Mouse (Mus musculus): Measurements from ENCODE around the gene Mcpt9. TPM values are rescaled to one million over a fixed set of nuclear protein-coding genes. Genes with fewer than 3 reads are reported as not detected.
"Not testable (repeated sequence)": the region's sequence is repeated elsewhere in the genome, so short reads cannot be mapped to it uniquely, and the experiment has no call there.

Gene Mcpt9
- polyA plus RNA-seq, 1 experiment from 2014 or later, result not detected

- Histone ChIP-seq H3K27ac (ENCODE audit: low read depth, low read length) (no peak overlapping the region), H3K4me3 (ENCODE audit: low read depth, low read length) (no peak overlapping the region), H3K27me3 (replicated peaks; ENCODE audit: control insufficient read depth, insufficient read depth, low read length) (no peaks in the 10 kb centered on the region), H3K4me1 (ENCODE audit: control insufficient read depth, insufficient read depth, low read length) (no peaks in the 10 kb centered on the region), H3K9ac (ENCODE audit: low read length) (no peak overlapping the region), H3K4me2 (ENCODE audit: low read length) (no peak overlapping the region), H3K36me3 (ENCODE audit: control insufficient read depth, insufficient read depth, low read length) (no peaks in the 10 kb centered on the region), H3K9me3 (replicated peaks; ENCODE audit: control insufficient read depth, low read length) (no peaks in the 10 kb centered on the region)
- 92% methylated on average over 2 of the region's 2 CpGs for WGBS
- no peak for DNase-seq (ENCODE audit: low spot score)
- no peak for ATAC-seq
Observed at GRCm38 (mm10) chr14:56013924-56014323, 16.4 kb downstream of the Mcpt9 start.

- Histone ChIP-seq H3K4me1 (ENCODE audit: control insufficient read depth, insufficient read depth, low read length) (no peaks in the 10 kb centered on the region), H3K9ac (ENCODE audit: low read length) (no peak overlapping the region), H3K9me3 (replicated peaks; ENCODE audit: control insufficient read depth, low read length) (no peaks in the 10 kb centered on the region), H3K4me2 (ENCODE audit: low read length) (no peak overlapping the region), H3K27me3 (replicated peaks; ENCODE audit: control insufficient read depth, insufficient read depth, low read length) (no peaks in the 10 kb centered on the region), H3K27ac (ENCODE audit: low read depth, low read length) (no peak overlapping the region), H3K36me3 (ENCODE audit: control insufficient read depth, insufficient read depth, low read length) (no peaks in the 10 kb centered on the region), H3K4me3 (ENCODE audit: low read depth, low read length) (no peak overlapping the region)
- WGBS, result 77% methylated on average over 3 of the region's 3 CpGs
- DNase-seq (ENCODE audit: low spot score) (no peak), ATAC-seq (no peak)
Observed at GRCm38 (mm10) chr14:56013147-56013546, 17.1 kb downstream of the Mcpt9 start.

GRCm38 (mm10) chr14:55987464-55987863 lies 42.8 kb downstream of the Mcpt9 start:
- ATAC-seq; H3K4me2 ChIP-seq (ENCODE audit: low read length); DNase-seq (ENCODE audit: low spot score); H3K27me3 ChIP-seq (replicated peaks; ENCODE audit: control insufficient read depth, insufficient read depth, low read length); H3K36me3 ChIP-seq (ENCODE audit: control insufficient read depth, insufficient read depth, low read length); H3K4me1 ChIP-seq (ENCODE audit: control insufficient read depth, insufficient read depth, low read length); H3K4me3 ChIP-seq (ENCODE audit: low read depth, low read length); H3K9ac ChIP-seq (ENCODE audit: low read length); H3K27ac ChIP-seq (ENCODE audit: low read depth, low read length); H3K9me3 ChIP-seq (replicated peaks; ENCODE audit: control insufficient read depth, low read length): not testable (repeated sequence)
- 86% methylated on average over 1 of the region's 3 CpGs for WGBS

Other genes with a start within 250 kb of the Mcpt9 start
- gene Adcy4, start 246.4 kb downstream of the Mcpt9 start, polyA plus RNA-seq (2014; fragmentation: Nextera tagmentation; extraction: Ambion mirVana), result 1.9 and 3.3 TPM in 2 replicates
- gene Ripk3, start 241.6 kb downstream of the Mcpt9 start, polyA plus RNA-seq (2014; fragmentation: Nextera tagmentation; extraction: Ambion mirVana), result 2.4 and 4.1 TPM in 2 replicates
- 8.3 and 9.1 TPM in 2 replicates for gene Nfatc4, start 207.4 kb downstream of the Mcpt9 start, polyA plus RNA-seq (2014; fragmentation: Nextera tagmentation; extraction: Ambion mirVana)
- gene Nynrin, start 176.5 kb downstream of the Mcpt9 start, polyA plus RNA-seq (2014; fragmentation: Nextera tagmentation; extraction: Ambion mirVana), result 6.2 and 7.4 TPM in 2 replicates
- 0.20 and 0.27 TPM in 2 replicates for gene Cbln3, start 146.1 kb downstream of the Mcpt9 start, polyA plus RNA-seq (2014; fragmentation: Nextera tagmentation; extraction: Ambion mirVana)
- gene Khnyn, start 145.5 kb downstream of the Mcpt9 start, polyA plus RNA-seq (2014; fragmentation: Nextera tagmentation; extraction: Ambion mirVana), result 4.6 and 5.4 TPM in 2 replicates
- 99.0 and 110 TPM in 2 replicates for gene Sdr39u1, start 130.2 kb downstream of the Mcpt9 start, polyA plus RNA-seq (2014; fragmentation: Nextera tagmentation; extraction: Ambion mirVana)
- 0.27 and 0.35 TPM in 2 replicates for gene Cma1, start 85.8 kb downstream of the Mcpt9 start, polyA plus RNA-seq (2014; fragmentation: Nextera tagmentation; extraction: Ambion mirVana)
- not detected in 2 replicates for gene Cma2, start 79.5 kb downstream of the Mcpt9 start, polyA plus RNA-seq (2014; fragmentation: Nextera tagmentation; extraction: Ambion mirVana)
- gene Mcpt1, start 12.5 kb downstream of the Mcpt9 start, polyA plus RNA-seq (2014; fragmentation: Nextera tagmentation; extraction: Ambion mirVana), result not detected in 2 replicates
- not detected in 2 replicates for gene Mcpt2, start 11.5 kb upstream of the Mcpt9 start, polyA plus RNA-seq (2014; fragmentation: Nextera tagmentation; extraction: Ambion mirVana)
- gene Mcpt4, start 31.8 kb upstream of the Mcpt9 start, polyA plus RNA-seq (2014; fragmentation: Nextera tagmentation; extraction: Ambion mirVana), result not detected in 2 replicates
- gene Mcpt8, start 54.8 kb upstream of the Mcpt9 start, polyA plus RNA-seq (2014; fragmentation: Nextera tagmentation; extraction: Ambion mirVana), result 0.22 TPM in 1 of 2 replicates, not detected in the other
- gene Ctsg, start 72.1 kb upstream of the Mcpt9 start, polyA plus RNA-seq (2014; fragmentation: Nextera tagmentation; extraction: Ambion mirVana), result not detected in 2 replicates
- not detected in 2 replicates for gene Gzme, start 90.1 kb upstream of the Mcpt9 start, polyA plus RNA-seq (2014; fragmentation: Nextera tagmentation; extraction: Ambion mirVana)
- gene Gzmd, start 102.1 kb upstream of the Mcpt9 start, polyA plus RNA-seq (2014; fragmentation: Nextera tagmentation; extraction: Ambion mirVana), result not detected in 2 replicates
- gene Gzmg, start 129.1 kb upstream of the Mcpt9 start, polyA plus RNA-seq (2014; fragmentation: Nextera tagmentation; extraction: Ambion mirVana), result not detected in 2 replicates
- gene Gzmn, start 144.1 kb upstream of the Mcpt9 start, polyA plus RNA-seq (2014; fragmentation: Nextera tagmentation; extraction: Ambion mirVana), result not detected in 2 replicates
- not detected in 2 replicates for gene Gzmf, start 180.9 kb upstream of the Mcpt9 start, polyA plus RNA-seq (2014; fragmentation: Nextera tagmentation; extraction: Ambion mirVana)
- not detected in 2 replicates for gene Gzmc, start 204.2 kb upstream of the Mcpt9 start, polyA plus RNA-seq (2014; fragmentation: Nextera tagmentation; extraction: Ambion mirVana)
- not detected in 2 replicates for gene Gzmb, start 231.8 kb upstream of the Mcpt9 start, polyA plus RNA-seq (2014; fragmentation: Nextera tagmentation; extraction: Ambion mirVana)